12 mouse cellular contexts compared by ENCODE assay signal in the genomic region with DNA sequence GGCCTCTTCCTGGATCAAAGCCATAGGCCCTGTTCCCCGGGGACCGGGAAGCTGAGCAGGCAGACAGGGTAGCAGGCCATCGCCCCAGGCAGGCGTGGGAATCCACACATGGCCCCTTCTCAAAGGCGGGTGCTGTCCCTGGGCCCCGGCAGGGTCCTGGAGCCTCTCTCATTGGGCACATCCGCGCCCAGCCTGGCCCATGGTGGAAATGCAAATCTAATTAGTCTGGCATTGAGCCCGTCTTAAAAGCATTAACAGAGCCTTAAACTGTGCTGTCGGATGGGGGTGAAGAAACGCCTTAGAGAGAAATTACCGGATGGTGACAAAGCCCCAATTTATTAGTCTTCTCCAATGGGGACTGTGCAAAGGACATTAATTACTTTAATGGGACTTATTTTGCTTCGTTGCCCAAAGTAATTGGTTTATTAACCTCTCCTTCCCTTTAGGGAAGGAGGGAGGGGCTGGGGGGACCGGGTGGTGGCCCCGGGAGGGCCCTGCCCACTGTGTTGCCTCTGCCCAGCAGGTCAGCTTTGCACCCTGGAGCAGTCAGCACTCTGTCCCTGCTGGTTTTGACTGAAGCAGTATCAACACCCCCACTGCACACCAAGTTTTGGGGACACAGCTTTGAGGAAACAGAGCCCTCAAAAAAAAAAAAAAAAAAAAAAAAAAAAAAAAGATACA.
A peak's percentile ranks its signal among the peaks of the same experiment; 100 is the strongest.
DNase-seq lines count a peak whose midpoint lies in the region; ATAC-seq and TF ChIP-seq lines count a peak whose summit lies in the region.
"Had no signal": no experiment of that assay in that cellular context is flagged by ENCODE, and none has a peak within 500 bp of the region (broad histone marks: within the 10 kb centered on the region; RNA-seq: fewer than 3 reads in every experiment).

No protein-coding gene starts in this region.

- H3K36me3 ChIP-seq in lung, embryonic 14.5 days (ENCODE audit: insufficient read depth) = no peaks in the 10 kb centered on the region
- no peaks in the 10 kb centered on the region for H3K36me3 ChIP-seq in forebrain, embryonic 16.5 days (ENCODE audit: control insufficient read depth, insufficient read depth)
- H3K36me3 ChIP-seq in kidney, postnatal 0 days (ENCODE audit: insufficient read depth, low read length) = no peaks in the 10 kb centered on the region
- H3K36me3 ChIP-seq: embryonic facial prominence, embryonic 13.5 days had no signal

- H3K27me3 ChIP-seq in lung, embryonic 14.5 days (ENCODE audit: insufficient read depth, low read length) = no peaks in the 10 kb centered on the region
- peaks cover 39% of the 10 kb centered on the region for H3K27me3 ChIP-seq in forebrain, embryonic 16.5 days (replicated peaks; ENCODE audit: control insufficient read depth, insufficient read depth, low read length)
- H3K27me3 ChIP-seq in kidney, postnatal 0 days (ENCODE audit: insufficient read depth, low read length) = no peaks in the 10 kb centered on the region
- H3K27me3 ChIP-seq: embryonic facial prominence, embryonic 13.5 days had no signal

- H3K4me1 ChIP-seq in lung, embryonic 14.5 days (ENCODE audit: insufficient read depth) = 0 out of 2 replicates have a peak, but pooled peaks cover 2% of the 10 kb centered on the region
- no peaks in the 10 kb centered on the region for H3K4me1 ChIP-seq in lung, adult 2 months (ENCODE audit: control insufficient read depth, insufficient read depth, low read length)
- H3K4me1 ChIP-seq in forebrain, embryonic 16.5 days (replicated peaks; ENCODE audit: control insufficient read depth, insufficient read depth, low read length) = peaks cover 22% of the 10 kb centered on the region
- H3K4me1 ChIP-seq in kidney, postnatal 0 days (replicated peaks; ENCODE audit: insufficient read depth, low read length) = peaks cover 11% of the 10 kb centered on the region; the same call in 1 of the 2 replicates

- no peaks in the 10 kb centered on the region; the same call in 1 of the 2 replicates for H3K9me3 ChIP-seq in lung, embryonic 14.5 days (ENCODE audit: low read depth, low read length)
- H3K9me3 ChIP-seq in forebrain, embryonic 16.5 days (ENCODE audit: control insufficient read depth, low read length) = peaks cover 7% of the 10 kb centered on the region
- 0 out of 2 replicates have a peak, but pooled peaks cover 4% of the 10 kb centered on the region for H3K9me3 ChIP-seq in kidney, postnatal 0 days (replicated peaks; ENCODE audit: low read length)
- H3K9me3 ChIP-seq: embryonic facial prominence, embryonic 13.5 days had no signal

- peak; percentile 36; the same call in 1 of the 2 replicates for ATAC-seq in lung, embryonic 14.5 days (ENCODE audit: insufficient read depth)
- ATAC-seq in forebrain, embryonic 16.5 days = peak; percentile 89
- 0 out of 2 replicates have a peak, but pooled peaks have one; percentile 49 for ATAC-seq in kidney, postnatal 0 days (replicated peaks; ENCODE audit: low FRiP score, low read depth)

- H3K4me3 ChIP-seq in lung, embryonic 14.5 days (ENCODE audit: low read depth, low read length) = no peak overlapping the region
- H3K4me3 ChIP-seq in lung, adult 2 months (replicated peaks; ENCODE audit: extremely low read depth, low read depth, low read length) = no peak overlapping the region
- H3K4me3 ChIP-seq in forebrain, embryonic 16.5 days (replicated peaks; ENCODE audit: low read length) = no peak overlapping the region
- no peak overlapping the region for H3K4me3 ChIP-seq in kidney, postnatal 0 days (replicated peaks; ENCODE audit: low read depth, low read length)
- H3K4me3 ChIP-seq: embryonic facial prominence, embryonic 13.5 days; heart, adult 2 months; layer of hippocampus, adult 2 months had no signal

- no peak overlapping the region for H3K27ac ChIP-seq in lung, embryonic 14.5 days (ENCODE audit: low read depth)
- H3K27ac ChIP-seq in forebrain, embryonic 16.5 days (ENCODE audit: low read length) = no peak overlapping the region
- H3K27ac ChIP-seq in kidney, postnatal 0 days = no peak overlapping the region
- H3K27ac ChIP-seq: heart, adult 2 months; layer of hippocampus, adult 2 months had no signal

- TF ChIP-seq POLR2A in lung, adult 2 months (IDR thresholded peaks at IDR 0.05; ENCODE audit: borderline replicate concordance, extremely low read depth, low read depth, low read length) = no peak

- H3K9ac ChIP-seq in lung, embryonic 14.5 days = no peak overlapping the region
- H3K9ac ChIP-seq in forebrain, embryonic 16.5 days (replicated peaks; ENCODE audit: low read depth, low read length) = no peak overlapping the region
- H3K9ac ChIP-seq in kidney, postnatal 0 days (ENCODE audit: low read depth, low read length) = no peak overlapping the region
- H3K9ac ChIP-seq: embryonic facial prominence, embryonic 13.5 days had no signal

- TF ChIP-seq CTCF in lung, embryonic 14.5 days (IDR thresholded peaks at IDR 0.05; ENCODE audit: low read depth) = no peak
- no peak for TF ChIP-seq CTCF in lung, adult 2 months (IDR thresholded peaks at IDR 0.05; ENCODE audit: insufficient read depth, low read length)
- TF ChIP-seq CTCF in kidney, postnatal 0 days (IDR thresholded peaks at IDR 0.05; ENCODE audit: low read depth) = no peak

- 80% methylated on average over 15 of the region's 15 CpGs for WGBS in lung, embryonic 14.5 days
- WGBS in lung, adult 2 months = 86% methylated on average over 15 of the region's 15 CpGs
- WGBS in forebrain, embryonic 16.5 days = 5% methylated on average over 15 of the region's 15 CpGs
- 34% methylated on average over 15 of the region's 15 CpGs for WGBS in kidney, postnatal 0 days

- H3K4me2 ChIP-seq in lung, embryonic 14.5 days = no peak overlapping the region
- no peak overlapping the region for H3K4me2 ChIP-seq in forebrain, embryonic 16.5 days (ENCODE audit: low read length)
- H3K4me2 ChIP-seq in kidney, postnatal 0 days (ENCODE audit: low read length) = no peak overlapping the region
- H3K4me2 ChIP-seq: embryonic facial prominence, embryonic 13.5 days had no signal

- no peak for DNase-seq in lung, embryonic 14.5 days
- no peak for DNase-seq in lung, adult 2 months
- DNase-seq in kidney, postnatal 0 days (ENCODE audit: low spot score) = no peak
- peak; percentile 36 for DNase-seq in retina, postnatal 7 days (ENCODE audit: low read depth, low spot score)
- no peak for DNase-seq in thymus, postnatal 36 days
- no peak for DNase-seq in lung, postnatal 4 days
- no peak for DNase-seq in layer of hippocampus, adult 9-10 months (ENCODE audit: low spot score)
- DNase-seq: heart, adult 2 months; lung, adult 18-20 months had no signal

Comparison
In these comparisons a context has a peak if more than half of its experiments do, and no peak if none do; other contexts are left out.
1. ATAC-seq: peak in every context shown above with its lines; median percentile 89 in forebrain, embryonic 16.5 days; 49 in kidney, postnatal 0 days; 36 in lung, embryonic 14.5 days.